Mouse (Mus musculus) embryonic facial prominence, embryonic 14.5 days (tissue): ENCODE measurements around the gene Hnrnpc. TPM values are rescaled to one million over a fixed set of nuclear protein-coding genes. Genes with fewer than 3 reads are reported as not detected.

ENCODE experiments used
- polyA plus RNA-seq: library from polyadenylated mRNA; unstranded; fragments of >200 nt; fragmentation: Nextera tagmentation; extraction: Ambion mirVana; gene quantifications from 2 replicates; pipeline ENCODE4 v1.2.1, GENCODE M21; 2014

The Hnrnpc gene
- polyA plus RNA-seq, 1 experiment from 2014 or later: 498 TPM

Other genes with a start within 250 kb of the Hnrnpc start
- gene Mettl17, start 219.2 kb downstream of the Hnrnpc start, polyA plus RNA-seq: 30.6 and 36.5 TPM in 2 replicates
- 1.3 and 1.5 TPM in 2 replicates for gene Slc39a2, start 211.1 kb downstream of the Hnrnpc start, polyA plus RNA-seq
- 47.5 and 57.5 TPM in 2 replicates for gene Ndrg2, start 189.9 kb downstream of the Hnrnpc start, polyA plus RNA-seq
- not detected in 2 replicates for gene Tppp2, start 185.6 kb downstream of the Hnrnpc start, polyA plus RNA-seq
- gene Rnase13, start 181.3 kb downstream of the Hnrnpc start, polyA plus RNA-seq: not detected in 2 replicates
- gene Arhgef40, start 119.3 kb downstream of the Hnrnpc start, polyA plus RNA-seq: 113 and 128 TPM in 2 replicates
- 0.64 and 0.82 TPM in 2 replicates for gene Tmem253, start 88.4 kb downstream of the Hnrnpc start, polyA plus RNA-seq
- gene Zfp219, start 83.3 kb downstream of the Hnrnpc start, polyA plus RNA-seq: 21.4 and 25.2 TPM in 2 replicates
- not detected in 2 replicates for gene Olfr221, start 61.6 kb downstream of the Hnrnpc start, polyA plus RNA-seq
- 46.7 and 47.0 TPM in 2 replicates for gene Rpgrip1, start 6.7 kb upstream of the Hnrnpc start, polyA plus RNA-seq
- gene Supt16, start 93.4 kb upstream of the Hnrnpc start, polyA plus RNA-seq: 48.7 and 60.0 TPM in 2 replicates
- gene Chd8, start 153.8 kb upstream of the Hnrnpc start, polyA plus RNA-seq: 35.5 and 42.9 TPM in 2 replicates
- gene Tox4, start 175.1 kb upstream of the Hnrnpc start, polyA plus RNA-seq: 36.9 and 38.5 TPM in 2 replicates
- 17.3 and 19.9 TPM in 2 replicates for gene Rab2b, start 175.5 kb upstream of the Hnrnpc start, polyA plus RNA-seq
- 27.0 and 36.8 TPM in 2 replicates for gene Mettl3, start 201.1 kb upstream of the Hnrnpc start, polyA plus RNA-seq
- 18.1 and 19.4 TPM in 2 replicates for gene Sall2, start 224.7 kb upstream of the Hnrnpc start, polyA plus RNA-seq